Mouse (Mus musculus) c-Kit-positive CD71-positive TER-119-negative erythroid progenitor cells, embryonic 14.5 days (primary cell): ENCODE measurements around the gene Qrich2.
"Not testable (repeated sequence)": the region's sequence is repeated elsewhere in the genome, so short reads cannot be mapped to it uniquely, and the experiment has no call there.

Experiments
- DNase-seq: peaks from one replicate; pipeline ENCODE4 v3.0.0-alpha.2; 2013; ENCODE audit warnings: low read depth

Gene Qrich2

DNA sequence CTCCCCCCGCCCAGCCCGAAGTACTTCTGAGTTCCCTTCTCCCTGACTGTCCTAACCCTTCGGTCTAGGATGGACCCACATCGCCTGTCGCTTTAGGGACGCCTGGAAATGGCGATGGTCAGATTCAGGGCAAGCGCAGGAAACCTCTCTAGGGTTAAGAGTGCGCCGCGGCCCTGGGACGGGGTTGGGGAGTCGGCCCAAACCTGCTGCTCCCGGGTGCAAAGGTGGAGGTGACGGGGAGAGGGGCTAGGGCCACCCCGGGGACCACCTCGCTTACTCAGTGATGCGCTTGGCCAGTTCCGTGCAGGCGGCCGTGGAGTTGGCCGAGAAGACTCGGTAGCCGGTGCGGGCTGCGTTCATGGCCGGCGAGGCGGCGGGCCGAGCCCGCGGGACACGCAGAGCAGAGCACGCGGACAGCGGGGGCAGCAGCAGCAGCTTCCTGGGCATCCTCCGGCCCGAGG lies 23.8 kb upstream of the Qrich2 start:
- DNase-seq, result no peak

DNA sequence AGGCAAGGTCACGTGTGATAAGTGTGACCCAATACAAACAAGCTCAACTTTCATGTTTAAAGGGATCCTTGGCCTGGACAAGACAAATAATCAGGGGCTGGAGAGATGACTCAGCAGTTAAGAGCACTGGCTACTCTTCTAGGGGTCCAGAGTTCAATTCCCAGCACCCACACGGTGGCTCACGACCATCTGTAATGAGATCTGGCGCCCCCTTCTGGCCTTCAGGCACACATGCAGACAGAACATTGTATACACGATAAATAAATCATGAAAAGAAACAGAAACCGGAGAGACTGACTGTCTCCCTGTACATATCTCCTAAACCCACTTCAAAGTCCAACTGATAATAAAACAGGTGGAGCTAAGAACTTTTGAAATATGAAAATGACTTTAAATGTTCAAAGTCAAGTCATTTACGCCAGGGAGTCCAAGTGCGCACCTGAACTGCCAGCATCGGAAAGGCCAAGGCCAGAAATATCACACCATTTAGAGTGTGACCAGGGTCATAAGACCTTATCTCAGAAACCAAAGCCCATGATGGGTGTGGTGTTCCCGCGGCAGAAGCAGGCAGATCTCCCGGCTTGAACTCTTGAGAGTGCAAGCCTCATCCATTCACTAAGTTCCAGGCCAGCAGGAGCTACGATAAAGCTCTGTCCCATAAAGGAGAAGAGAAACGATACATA lies 22.8 kb upstream of the Qrich2 start:
- DNase-seq, result no peak

DNA sequence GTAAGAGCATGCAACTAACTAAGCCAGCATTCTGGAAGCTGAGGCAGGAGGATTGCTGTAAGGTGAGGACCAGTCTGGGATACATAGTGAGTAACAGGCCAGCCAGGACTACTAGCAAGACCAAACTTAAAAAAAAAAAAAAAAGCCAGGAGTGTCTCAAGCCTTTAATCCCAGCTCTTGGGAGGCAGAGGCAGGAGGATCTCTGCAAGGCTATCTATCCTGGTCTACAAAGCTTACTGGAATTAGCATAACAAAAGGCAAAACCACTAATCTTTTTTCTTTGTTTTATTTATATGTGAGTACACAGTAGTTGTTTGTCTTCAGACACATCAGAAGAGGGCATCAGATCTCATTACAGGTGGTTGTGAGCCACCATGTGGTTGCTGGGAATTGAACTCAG lies 22.2 kb upstream of the Qrich2 start:
- no peak for DNase-seq

DNA sequence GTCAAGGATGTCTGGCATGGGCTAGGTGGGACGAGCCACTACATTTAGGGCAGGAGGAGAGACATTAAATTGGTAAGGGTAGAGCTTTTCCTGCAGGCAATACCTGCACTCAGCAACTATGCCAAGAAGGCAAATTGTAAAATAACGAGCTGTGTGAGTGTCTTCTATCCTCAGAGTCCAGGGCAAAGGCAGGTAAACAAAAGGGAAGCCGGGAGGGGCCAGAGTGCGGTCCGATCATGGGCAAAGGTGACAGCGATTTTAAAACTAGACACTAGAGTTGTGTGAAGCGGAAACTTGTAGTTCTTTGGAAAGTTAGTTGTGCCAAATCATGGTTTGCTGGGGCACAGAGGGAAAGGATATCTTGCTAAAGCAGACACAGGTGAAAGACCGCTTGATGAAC lies 18.2 kb upstream of the Qrich2 start:
- DNase-seq, result no peak

DNA sequence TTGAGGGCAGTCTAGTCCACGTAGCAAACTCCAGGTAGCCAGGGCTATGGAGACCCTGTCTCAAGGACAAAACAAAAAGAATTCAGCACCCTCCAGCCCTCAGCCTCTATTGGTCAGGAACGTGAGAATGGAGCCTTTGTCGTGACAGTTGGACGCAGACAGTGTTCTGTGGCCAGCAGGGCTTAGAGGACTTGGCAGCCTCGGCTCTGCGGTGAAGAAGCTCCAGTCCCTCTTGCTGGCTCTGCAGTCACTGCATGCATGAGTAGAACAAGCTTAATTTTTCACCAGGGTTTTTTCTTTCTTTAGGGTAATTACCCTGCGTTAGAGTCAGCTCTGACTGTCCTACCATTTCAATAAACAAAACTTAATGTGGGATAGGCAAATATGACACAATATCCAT lies 15.7 kb upstream of the Qrich2 start:
- DNase-seq, result no peak

DNA sequence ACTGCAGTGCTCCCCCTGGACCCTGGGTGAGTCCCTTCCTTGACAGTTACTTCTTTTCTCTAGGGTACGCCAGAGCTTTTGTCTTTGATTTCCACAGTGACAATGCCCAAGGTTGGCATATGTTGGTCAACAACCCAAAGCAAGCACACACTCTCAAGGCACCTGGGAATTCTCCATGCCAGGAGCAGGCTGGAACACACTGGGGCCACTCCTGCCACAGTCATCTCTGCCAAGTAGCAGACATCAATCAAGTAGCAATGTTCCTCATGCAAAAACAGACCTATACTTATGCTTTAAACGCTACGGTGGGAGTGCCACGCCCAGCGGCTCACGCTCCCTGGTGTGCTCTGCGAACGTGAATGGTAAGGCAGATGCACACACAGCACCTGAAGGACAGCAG lies 14.9 kb upstream of the Qrich2 start:
- no peak for DNase-seq

DNA sequence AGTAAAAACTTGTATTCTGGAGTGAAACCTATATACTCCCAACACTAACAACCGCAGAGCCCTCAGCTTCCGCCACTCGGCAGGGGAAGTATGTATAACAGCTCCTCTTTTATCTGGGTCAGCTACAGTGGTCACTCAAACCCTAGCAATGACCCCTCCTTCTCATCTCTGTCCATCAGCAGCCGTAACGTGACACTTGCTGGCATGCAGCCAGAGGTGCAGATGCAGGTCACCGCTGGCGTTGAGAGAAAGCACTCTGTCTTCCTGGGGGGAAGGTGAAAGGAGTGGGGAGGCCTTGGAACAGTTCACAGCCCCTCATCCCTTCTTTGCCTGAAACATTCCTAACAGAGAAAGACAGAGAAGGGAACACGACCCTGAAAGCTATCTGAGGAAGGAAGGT lies 13.8 kb upstream of the Qrich2 start:
- no peak for DNase-seq

DNA sequence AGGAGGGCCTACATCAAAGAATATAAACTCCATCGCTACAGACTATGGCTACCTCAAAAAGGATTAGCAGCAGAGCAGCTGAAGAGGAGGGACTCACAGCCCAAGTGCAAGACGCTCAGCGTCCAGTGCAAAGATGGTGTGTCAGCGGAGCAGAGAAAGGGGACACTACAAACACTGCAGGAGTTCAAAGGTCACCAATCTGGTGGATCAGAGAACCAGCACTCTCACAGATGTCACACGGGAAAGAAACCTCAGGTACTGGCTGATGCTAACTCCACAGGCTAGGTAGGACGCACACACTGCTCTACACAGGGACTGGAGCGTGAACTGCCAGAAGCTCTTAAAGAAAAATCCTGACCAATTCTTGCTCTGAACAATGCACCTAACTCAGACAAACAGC lies 12.9 kb upstream of the Qrich2 start:
- DNase-seq, result no peak

DNA sequence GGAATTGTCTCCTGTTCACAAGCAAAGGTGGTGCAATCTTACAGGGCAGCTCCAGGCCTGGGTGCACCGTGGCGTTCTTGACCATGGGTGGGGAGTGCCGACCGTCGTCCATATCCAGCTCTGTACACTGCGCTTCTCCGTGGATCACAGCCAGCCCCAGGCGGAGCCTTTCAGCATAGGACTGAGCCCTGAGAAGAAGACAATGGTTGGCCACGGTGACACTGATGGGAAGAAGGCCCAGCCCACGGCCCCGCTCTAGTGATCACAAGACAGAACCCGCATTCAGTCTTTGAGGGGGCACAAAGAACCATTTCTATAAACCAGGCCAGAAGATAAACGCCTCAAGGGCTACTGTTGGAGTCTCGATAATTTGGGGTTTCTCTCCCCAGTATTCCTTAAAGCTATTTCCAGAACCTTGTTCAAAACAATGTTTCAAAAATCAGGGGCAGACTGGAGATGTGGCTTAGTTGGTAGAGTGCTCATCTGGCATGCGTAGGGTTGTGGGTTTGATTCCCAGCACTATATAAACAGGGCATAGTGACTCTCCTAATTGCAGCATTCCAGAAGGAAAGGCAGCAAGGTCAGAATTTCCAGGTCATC lies 11.2 kb upstream of the Qrich2 start:
- DNase-seq, result no peak

DNA sequence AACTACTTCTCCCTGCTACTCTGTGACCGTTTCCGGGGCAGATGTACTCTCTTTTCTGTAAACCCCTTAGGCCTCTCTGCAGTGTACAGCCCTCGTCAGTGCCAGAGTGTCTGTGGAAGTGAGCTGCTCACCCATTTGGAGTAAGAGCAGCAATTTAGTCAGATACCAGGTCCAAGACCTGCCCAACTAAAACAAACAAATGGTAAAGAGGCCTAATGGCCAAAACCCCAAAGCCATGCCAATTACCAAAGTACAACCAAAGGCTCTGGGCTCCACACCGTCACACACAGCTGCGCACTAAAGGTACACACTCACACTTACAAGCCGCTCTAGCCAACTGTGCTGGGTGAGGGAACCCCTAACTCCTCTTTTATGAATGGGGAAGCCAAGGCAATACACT lies 10.7 kb upstream of the Qrich2 start:
- no peak for DNase-seq

DNA sequence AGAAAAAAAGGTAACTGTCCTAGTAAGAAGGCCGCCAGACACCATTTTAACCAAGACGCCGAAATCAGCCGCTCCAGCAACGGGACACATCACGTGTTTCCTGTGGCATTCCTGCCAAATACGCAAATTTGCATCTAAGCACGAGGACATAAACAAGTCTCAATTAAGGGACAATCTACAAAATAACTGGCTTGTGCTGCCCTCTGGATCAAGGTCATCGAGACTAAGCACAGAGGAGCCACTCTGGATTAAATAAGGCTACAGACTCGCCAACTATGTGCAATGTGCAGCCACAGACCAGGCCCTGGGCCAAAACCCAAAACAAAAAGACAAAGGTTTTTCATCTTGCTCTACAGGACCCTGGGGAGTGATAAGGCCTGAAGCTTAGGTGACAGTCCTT lies 10.0 kb upstream of the Qrich2 start:
- no peak for DNase-seq

DNA sequence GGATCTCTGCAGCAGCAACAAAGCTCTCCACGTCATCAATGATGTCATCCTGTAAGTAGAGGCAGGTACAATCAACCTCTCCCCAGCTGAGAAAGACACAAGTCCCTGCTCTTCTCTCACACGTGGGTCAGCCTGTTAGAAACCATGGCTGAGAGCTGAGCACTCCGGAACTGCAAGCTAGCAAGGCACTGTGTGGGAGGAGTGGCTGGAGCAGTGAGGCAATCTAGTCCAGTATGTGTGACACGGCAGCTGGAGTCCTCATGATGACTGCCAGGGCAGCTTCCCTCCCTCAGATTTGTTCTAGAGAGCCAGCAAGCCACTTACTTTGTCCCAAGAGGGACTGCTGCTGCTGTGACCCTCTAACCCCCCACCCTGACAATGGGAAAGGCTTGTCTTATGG lies 6.2 kb upstream of the Qrich2 start:
- DNase-seq, result no peak

DNA sequence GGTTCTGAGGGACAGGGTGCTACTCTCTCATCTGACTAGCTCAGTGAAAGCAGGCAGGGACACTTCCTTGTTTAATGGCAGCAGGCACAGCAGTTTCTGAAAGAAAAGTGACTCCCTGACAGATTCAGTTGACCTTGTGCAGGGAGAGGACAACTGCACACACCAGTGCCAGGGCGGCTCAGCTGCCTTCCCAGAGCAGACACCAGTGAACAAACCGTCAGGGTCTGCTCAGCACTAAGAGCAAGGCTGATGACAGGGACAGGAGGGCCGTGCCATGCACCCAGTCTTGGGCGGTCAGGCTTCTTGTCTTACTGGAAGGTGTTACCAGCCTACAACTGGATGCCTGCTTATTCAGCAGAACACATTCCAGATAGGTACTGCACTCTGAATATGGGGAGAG lies 4.9 kb upstream of the Qrich2 start:
- no peak for DNase-seq

DNA sequence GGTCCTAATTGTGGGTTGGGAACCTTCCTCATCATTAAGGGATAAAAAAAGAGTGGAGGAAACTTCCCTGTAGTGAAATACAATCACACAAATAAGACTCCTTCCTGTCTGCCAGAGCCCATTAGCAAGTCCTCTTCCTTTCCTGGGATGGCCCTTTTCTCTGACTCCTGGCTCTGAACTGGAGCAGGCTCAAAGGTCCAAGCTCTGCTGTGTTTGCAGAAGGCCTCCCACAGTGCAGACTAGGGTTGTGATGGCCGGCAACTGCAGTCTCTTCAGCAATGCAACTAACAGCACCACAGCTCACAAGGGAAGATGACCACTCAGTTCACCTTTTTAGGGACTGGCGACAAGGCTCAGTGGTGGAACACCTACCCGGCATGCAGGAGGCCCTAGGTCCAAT lies 4.2 kb upstream of the Qrich2 start:
- no peak for DNase-seq

DNA sequence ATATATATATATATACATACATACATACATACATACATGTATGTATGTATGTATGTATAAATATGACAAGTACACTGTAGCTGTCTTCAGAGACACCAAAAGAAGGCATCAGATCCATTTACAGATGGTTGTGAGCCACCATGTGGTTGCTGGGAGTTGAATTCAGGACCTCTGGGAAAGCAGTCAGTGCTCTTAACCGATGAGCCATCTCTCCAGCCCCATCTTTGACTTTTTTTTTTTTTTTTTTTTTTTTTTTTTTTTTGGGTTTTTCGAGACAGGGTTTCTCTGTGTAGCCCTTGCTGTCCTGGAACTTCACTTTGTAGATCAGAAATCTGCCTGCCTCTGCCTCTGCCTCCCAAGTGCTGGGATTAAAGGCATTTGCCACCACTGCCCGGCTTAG lies 2.3 kb upstream of the Qrich2 start:
- DNase-seq, result not testable (repeated sequence)

DNA sequence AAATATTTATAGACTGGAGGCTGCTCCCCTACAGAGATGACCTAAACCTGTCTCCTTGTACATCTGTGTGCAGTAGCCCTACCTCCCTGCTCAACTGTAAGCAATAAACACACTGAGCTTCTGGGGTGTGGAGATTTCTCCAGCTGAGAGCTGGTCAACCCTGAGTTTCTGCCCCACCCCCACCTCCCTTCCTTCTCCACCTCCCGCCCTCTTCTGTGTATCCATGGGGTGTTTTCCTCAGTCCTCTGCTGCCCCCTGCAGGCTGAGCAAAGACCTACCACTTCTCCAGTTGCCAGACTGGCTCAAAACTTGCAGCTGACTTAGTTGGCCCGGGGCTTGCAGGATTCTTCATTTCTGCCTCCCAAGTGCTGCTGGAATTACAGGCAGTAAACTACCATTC lies 2.2 kb downstream of the Qrich2 start:
- DNase-seq, result peak; percentile 72

DNA sequence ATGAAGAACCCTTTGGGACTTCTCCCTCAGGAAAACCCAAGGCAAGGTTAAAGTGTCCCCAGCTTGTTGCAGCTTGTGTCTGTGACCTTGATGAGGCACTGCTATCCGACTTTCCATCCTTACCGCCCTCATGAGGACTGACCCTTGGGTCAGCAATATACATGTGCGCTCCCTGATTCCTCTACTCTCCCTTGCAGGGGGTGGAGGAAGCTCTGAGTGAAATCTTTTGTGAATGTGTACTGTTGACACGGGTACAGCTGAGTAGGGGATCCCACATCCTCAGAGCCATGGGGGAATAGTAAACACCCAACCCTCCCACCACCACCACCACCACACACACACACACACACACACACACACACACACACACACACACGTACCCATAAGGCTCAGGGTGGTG lies 2.7 kb downstream of the Qrich2 start:
- no peak for DNase-seq

DNA sequence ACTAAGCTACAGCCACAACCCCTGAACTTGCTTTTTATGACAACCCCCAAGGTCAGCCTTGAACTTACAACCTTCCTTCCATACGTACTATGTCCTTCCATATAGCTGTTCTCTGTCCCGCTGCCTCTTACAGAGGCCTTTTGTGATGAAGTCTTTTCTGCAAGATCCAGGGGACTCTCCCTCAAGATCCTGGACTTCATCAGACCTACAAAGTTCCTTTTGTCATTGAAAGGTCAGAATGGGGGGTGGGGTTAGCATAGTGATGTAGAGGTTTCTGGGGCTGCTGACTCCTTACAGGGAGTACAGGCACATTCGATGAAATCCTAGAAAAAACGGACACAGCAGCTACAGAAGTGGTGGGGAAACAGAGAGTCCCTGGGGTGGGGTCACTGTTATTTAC lies 6.3 kb downstream of the Qrich2 start:
- DNase-seq, result no peak

DNA sequence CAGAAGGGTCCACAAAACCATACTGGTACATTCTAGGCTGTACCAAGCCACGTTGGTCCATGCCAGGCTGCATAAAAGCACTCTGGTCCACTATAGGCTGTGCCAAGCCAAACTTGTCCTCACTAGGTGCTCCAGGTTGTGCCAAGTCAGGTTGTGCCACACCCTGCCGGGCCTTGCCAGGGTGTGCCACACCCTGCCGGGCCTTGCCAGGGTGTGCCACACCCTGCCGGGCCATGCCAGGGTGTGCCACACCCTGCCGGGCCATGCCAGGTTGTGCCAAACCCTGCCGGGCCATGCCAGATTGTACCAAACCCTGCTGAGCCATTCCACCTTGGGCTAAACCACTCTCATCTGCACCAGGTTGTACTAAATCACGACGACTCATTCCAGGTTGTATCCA lies 9.8 kb downstream of the Qrich2 start:
- DNase-seq, result no peak

DNA sequence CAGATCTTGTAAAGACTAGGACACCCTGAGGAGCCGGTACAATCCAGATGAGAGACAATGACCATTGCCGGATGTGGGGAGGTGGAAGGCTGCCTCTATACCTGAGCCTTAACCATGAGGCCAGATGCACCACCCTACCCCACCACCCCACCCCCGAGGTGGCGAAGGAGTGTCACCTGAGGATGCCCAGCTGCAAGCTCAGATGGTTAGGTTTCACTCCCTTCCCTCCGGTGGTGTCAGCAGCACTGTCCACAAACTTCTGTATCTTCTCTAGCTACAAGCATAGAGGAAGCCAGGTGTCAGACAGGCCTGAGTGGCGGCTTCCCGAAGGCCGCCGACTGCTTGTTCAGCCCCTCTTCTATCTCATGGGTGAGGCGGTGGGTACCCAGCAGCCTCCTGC lies 12.2 kb downstream of the Qrich2 start:
- DNase-seq, result no peak

DNA sequence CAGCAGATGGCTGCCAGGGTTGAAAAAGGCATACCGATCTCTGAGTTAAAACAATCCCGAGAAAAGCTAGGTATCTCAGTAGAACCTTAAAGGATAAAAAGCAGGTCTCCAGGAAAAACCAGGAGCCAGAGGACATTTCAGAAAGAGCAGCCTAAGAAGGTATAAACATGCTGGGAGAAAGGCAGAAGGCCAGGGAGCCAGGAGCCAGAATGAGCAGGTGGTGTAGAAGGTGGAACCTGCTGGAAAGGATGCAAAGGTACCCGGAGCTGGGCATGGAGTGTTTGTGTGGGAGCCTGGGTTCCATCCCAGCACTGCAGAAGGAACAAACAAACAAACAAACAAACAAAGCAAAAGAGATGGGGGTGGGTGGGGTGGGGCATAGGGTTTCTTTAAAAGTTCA lies 16.7 kb downstream of the Qrich2 start:
- no peak for DNase-seq

DNA sequence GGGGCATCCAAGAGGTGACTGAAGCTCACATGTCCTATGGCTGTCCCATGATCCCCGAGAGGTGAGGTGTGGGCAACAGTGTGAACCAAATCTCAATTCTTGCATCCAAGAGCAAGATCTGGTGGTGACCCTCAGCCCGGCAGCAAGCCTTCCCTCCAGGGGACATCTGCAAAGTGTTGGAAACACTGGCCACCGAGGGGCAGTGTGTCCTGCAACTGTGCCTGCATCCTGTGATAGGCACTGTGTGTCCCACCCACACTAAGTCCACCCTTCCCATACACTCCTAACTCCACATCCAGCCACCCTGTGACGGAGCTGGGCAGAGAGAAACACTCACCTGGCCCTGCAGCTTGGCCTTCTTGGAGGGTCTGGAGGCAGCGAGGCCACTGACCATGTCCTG lies 18.2 kb downstream of the Qrich2 start:
- DNase-seq, result no peak

DNA sequence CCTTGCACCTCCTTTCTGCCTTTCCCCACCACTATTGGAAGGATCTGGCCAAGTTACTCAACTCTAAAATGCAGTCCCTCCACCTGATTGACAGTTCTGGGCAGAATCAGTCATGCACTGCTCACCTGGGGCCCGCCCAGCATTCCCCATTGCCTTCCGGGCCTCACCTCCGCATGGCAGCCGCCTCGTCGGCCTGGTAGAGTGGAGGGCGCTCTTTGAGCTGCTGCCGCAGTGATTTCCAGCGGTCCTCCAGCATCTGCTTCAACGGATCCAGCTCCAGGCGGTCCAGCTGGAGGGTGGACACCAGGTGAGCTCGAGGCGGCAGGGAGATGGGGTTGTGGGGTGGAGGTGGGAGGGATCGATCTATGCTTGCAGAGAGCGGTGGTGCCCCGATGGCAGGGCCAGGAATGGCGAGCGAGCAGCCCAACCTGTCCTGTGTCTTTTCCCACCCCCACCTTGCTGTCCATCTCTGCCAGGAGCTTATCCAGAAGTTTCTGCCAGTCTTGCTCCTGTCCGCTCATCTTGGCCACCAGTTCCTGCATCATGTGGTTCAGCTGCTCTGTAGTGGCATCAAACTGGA lies 19.6 kb downstream of the Qrich2 start:
- DNase-seq, result no peak
